Mouse (Mus musculus): ENCODE results near the gene Rps7.

Rps7 gene

GRCm38 (mm10) chr12:28614401-28614800 lies 21.4 kb downstream of the Rps7 start:
- DNase-seq, result no peak

GRCm38 (mm10) chr12:28612391-28612790 lies 23.4 kb downstream of the Rps7 start:
- DNase-seq, result no peak

- no peak for DNase-seq
Measured at GRCm38 (mm10) chr12:28607546-28608305, 28.0 kb downstream of the Rps7 start.

- no peak for DNase-seq
Measured at GRCm38 (mm10) chr12:28603494-28603893, 32.3 kb downstream of the Rps7 start.

- no peak for DNase-seq
Measured at GRCm38 (mm10) chr12:28602259-28602658, 33.5 kb downstream of the Rps7 start.

- DNase-seq, result no peak
Measured at GRCm38 (mm10) chr12:28598526-28598991, 37.2 kb downstream of the Rps7 start.

- DNase-seq, result no peak
Measured at GRCm38 (mm10) chr12:28598110-28598509, 37.6 kb downstream of the Rps7 start.

GRCm38 (mm10) chr12:28597699-28598098 lies 38.1 kb downstream of the Rps7 start:
- DNase-seq, result no peak

GRCm38 (mm10) chr12:28596851-28597250 lies 38.9 kb downstream of the Rps7 start:
- DNase-seq, result no peak

GRCm38 (mm10) chr12:28590428-28590827 lies 45.3 kb downstream of the Rps7 start:
- DNase-seq, result no peak

GRCm38 (mm10) chr12:28589090-28589868 lies 46.5 kb downstream of the Rps7 start:
- peak; percentile 68 to 69 for DNase-seq

- no peak for DNase-seq
Measured at GRCm38 (mm10) chr12:28587949-28588348, 47.8 kb downstream of the Rps7 start.

- no peak for DNase-seq
Measured at GRCm38 (mm10) chr12:28584036-28584435, 51.7 kb downstream of the Rps7 start.

GRCm38 (mm10) chr12:28582423-28582822 lies 53.3 kb downstream of the Rps7 start, which contains the start of gene Allc:
Gene Allc (minus strand): TSS chr12:28582523.
- DNase-seq, result no peak
